In genomic region chr4:115103510-115103909, GRCm38 (mm10) we compare ENCODE assay signal across 19 mouse cellular contexts. TPM values are rescaled to one million over a fixed set of nuclear protein-coding genes. Genes with fewer than 3 reads are reported as not detected.
DNase-seq lines count a peak whose midpoint lies in the region; ATAC-seq and TF ChIP-seq lines count a peak whose summit lies in the region.
"Had no signal": no experiment of that assay in that cellular context is flagged by ENCODE, and none has a peak within 500 bp of the region (broad histone marks: within the 10 kb centered on the region; RNA-seq: fewer than 3 reads in every experiment).

No protein-coding gene starts in this region.

- H3K4me1 ChIP-seq in MEL (ENCODE audit: control insufficient read depth in 1 of 2, insufficient read depth in 2 of 2, low read length in 2 of 2) = peaks cover 3% of the 10 kb centered on the region in 2 experiments; a peak in 1 of 4 replicates
- H3K4me1 ChIP-seq in liver, postnatal 0 days (ENCODE audit: insufficient read depth) = no peaks in the 10 kb centered on the region
- H3K4me1 ChIP-seq: embryonic facial prominence, embryonic 15.5 days; forebrain, embryonic 15.5 days; hindbrain, embryonic 15.5 days; midbrain, embryonic 12.5 days had no signal

- no peak for TF ChIP-seq RAD21 in MEL (IDR thresholded peaks at IDR 0.05; ENCODE audit: low read depth, low read length)

- H3K4me2 ChIP-seq in liver, postnatal 0 days (ENCODE audit: low read depth, low read length) = no peak overlapping the region
- H3K4me2 ChIP-seq: embryonic facial prominence, embryonic 15.5 days; forebrain, embryonic 15.5 days; hindbrain, embryonic 15.5 days; midbrain, embryonic 12.5 days had no signal

- H3K4me3 ChIP-seq in MEL (ENCODE audit: control insufficient read depth in 1 of 2, insufficient read depth in 1 of 2, low read depth in 2 of 2, low read length in 2 of 2) = no peak overlapping the region
- no peak overlapping the region for H3K4me3 ChIP-seq in liver, postnatal 0 days (ENCODE audit: low read depth, low read length)
- H3K4me3 ChIP-seq: embryonic facial prominence, embryonic 15.5 days; forebrain, embryonic 15.5 days; hindbrain, embryonic 15.5 days; layer of hippocampus, adult 2 months; midbrain, embryonic 12.5 days had no signal

- TF ChIP-seq CTCF in MEL (IDR thresholded peaks at IDR 0.05 in 2 of 3, conservative IDR thresholded peaks at IDR 0.05 in 1 of 3; ENCODE audit: control insufficient read depth in 1 of 3, insufficient read depth in 1 of 3, low read depth in 2 of 3, low read length in 3 of 3, poor library complexity in 1 of 3, severe bottlenecking in 1 of 3) = no peak
- no peak for TF ChIP-seq CTCF in liver, postnatal 0 days (IDR thresholded peaks at IDR 0.05; ENCODE audit: low read depth)

- H3K9me3 ChIP-seq in MEL (replicated peaks; ENCODE audit: insufficient read depth, low read length) = no peaks in the 10 kb centered on the region
- no peaks in the 10 kb centered on the region for H3K9me3 ChIP-seq in liver, postnatal 0 days (ENCODE audit: low read length)
- H3K9me3 ChIP-seq: embryonic facial prominence, embryonic 15.5 days; forebrain, embryonic 15.5 days; hindbrain, embryonic 15.5 days; midbrain, embryonic 12.5 days had no signal

- ATAC-seq in liver, postnatal 0 days = peak; percentile 55; the same call in 1 of the 2 replicates
- ATAC-seq: forebrain, embryonic 15.5 days had no signal

- peak; percentile 24 to 81 for DNase-seq in left cerebral cortex, postnatal 25 days (ENCODE audit: low spot score in 2 of 2)
- no peak for DNase-seq in left cerebral cortex, postnatal 10 days (ENCODE audit: extremely low spot score in 1 of 2, low spot score in 2 of 2)
- peak; percentile 50 for DNase-seq in MEL (ENCODE audit: low read depth, low spot score)
- DNase-seq in c-Kit-positive CD71-positive TER-119-positive erythroid progenitor cells, embryonic 14.5 days (ENCODE audit: low spot score) = peak; percentile 49
- no peak for DNase-seq in liver, postnatal 0 days
- DNase-seq in kidney, postnatal 25 days = no peak
- DNase-seq in heart, adult 9 months (ENCODE audit: low spot score in 2 of 2) = no peak
- DNase-seq: cerebellum, adult 11-12 months; gastrocnemius, postnatal 36 days; kidney, adult 9 months; spleen, adult 18-20 months; thymus, postnatal 36 days had no signal

- intact Hi-C loops in left cerebral cortex, postnatal 25 days (cut with DNase I) = loop anchor here (1.0 to 2.0 kb wide), 2 partner anchors 31 to 606 kb away; partner anchors contain the start of gene Cyp4x1
- intact Hi-C loops in left cerebral cortex, postnatal 10 days (cut with DNase I) = loop anchor here (5.0 kb wide), 1 partner anchor 139 kb away; the partner anchor contains the start of gene Cyp4a29

- H3K36me3 ChIP-seq in MEL (ENCODE audit: control insufficient read depth in 1 of 2, insufficient read depth in 2 of 2, low read length in 2 of 2) = no peaks in the 10 kb centered on the region
- H3K36me3 ChIP-seq in liver, postnatal 0 days (replicated peaks; ENCODE audit: insufficient read depth, low read length) = no peaks in the 10 kb centered on the region
- H3K36me3 ChIP-seq: embryonic facial prominence, embryonic 15.5 days; forebrain, embryonic 15.5 days; hindbrain, embryonic 15.5 days; midbrain, embryonic 12.5 days had no signal

- no peak for TF ChIP-seq POLR2A in MEL (IDR thresholded peaks at IDR 0.05; ENCODE audit: control insufficient read depth in 1 of 2, insufficient read depth in 1 of 2, low read depth in 1 of 2, low read length in 2 of 2, poor library complexity in 1 of 2)

- 34% methylated on average over 4 of the region's 4 CpGs for WGBS in liver, postnatal 0 days (ENCODE audit: insufficient replicate concordance)

- H3K9ac ChIP-seq in MEL (ENCODE audit: control insufficient read depth, low read depth, low read length, poor library complexity, severe bottlenecking) = no peak overlapping the region
- H3K9ac ChIP-seq in liver, postnatal 0 days (replicated peaks) = no peak overlapping the region
- H3K9ac ChIP-seq: embryonic facial prominence, embryonic 15.5 days; forebrain, embryonic 15.5 days; hindbrain, embryonic 15.5 days; midbrain, embryonic 12.5 days had no signal

- 0 out of 4 replicates have a peak, but pooled peaks have one; percentile 5 to 22 for TF ChIP-seq EP300 in MEL (IDR thresholded peaks at IDR 0.05; ENCODE audit: low read depth in 1 of 2, low read length in 2 of 2)
- TF ChIP-seq EP300 in liver, postnatal 0 days (IDR thresholded peaks at IDR 0.05; ENCODE audit: low read depth) = 0 out of 2 replicates have a peak, but pooled peaks have one; percentile 32

- peaks cover 0 to 2% of the 10 kb centered on the region in 2 experiments; a peak in 1 of 4 replicates for H3K27me3 ChIP-seq in MEL (ENCODE audit: control insufficient read depth in 1 of 2, insufficient read depth in 2 of 2, low read length in 2 of 2)
- no peaks in the 10 kb centered on the region for H3K27me3 ChIP-seq in liver, postnatal 0 days (ENCODE audit: insufficient read depth, low read length)
- H3K27me3 ChIP-seq: forebrain, embryonic 15.5 days had no signal

- H3K27ac ChIP-seq in MEL (ENCODE audit: control insufficient read depth, low read depth, low read length) = no peak overlapping the region
- H3K27ac ChIP-seq in liver, postnatal 0 days (ENCODE audit: low read depth) = no peak overlapping the region
- H3K27ac ChIP-seq: embryonic facial prominence, embryonic 15.5 days; forebrain, embryonic 15.5 days; hindbrain, embryonic 15.5 days; layer of hippocampus, adult 2 months; midbrain, embryonic 12.5 days had no signal

- no peaks in the 10 kb centered on the region for H3K79me2 ChIP-seq in MEL (ENCODE audit: control insufficient read depth, insufficient read depth, low read length, poor library complexity)

TF ChIP-seq in MEL, 35 proteins besides CTCF, POLR2A, EP300 and RAD21:
- no peak for TF ChIP-seq USF2 (IDR thresholded peaks at IDR 0.05; ENCODE audit: borderline replicate concordance in 1 of 2, insufficient read depth in 1 of 2, low read depth in 1 of 2, low read length in 2 of 2)
- TF ChIP-seq TAL1 (IDR thresholded peaks at IDR 0.05; ENCODE audit: low read length) = peak; percentile 23

RNA-seq across cellular contexts. Expression of gene Pdzk1ip1, which starts 15.0 kb away (rescaled TPM):
- 1 to 10 TPM in 1 of 2 experiments, under 1 TPM in 1; 0.71 to 1.1 TPM for total RNA-seq in left cerebral cortex, postnatal 25 days (2021)
- total RNA-seq in left cerebral cortex, postnatal 10 days (2021) = under 1 TPM; 0.58 to 0.59 TPM
- not detected in 2 replicates for total RNA-seq in MEL (2012; rRNA removed)
- under 1 TPM in 1 of 2 experiments, not detected in 1; 0.14 TPM for polyA plus RNA-seq in MEL (2012; ENCODE audit: insufficient read depth in 1 of 2, insufficient read length in 2 of 2, low read depth in 1 of 2, low replicate concordance in 2 of 2, missing spikeins in 1 of 2)
- 18.6 and 22.2 TPM in 2 replicates for polyA plus RNA-seq in liver, postnatal 0 days (2015; fragmentation: Nextera tagmentation; extraction: Ambion mirVana)
- total RNA-seq: gastrocnemius, postnatal 36 days had no signal

RNA-seq across cellular contexts. Expression of gene Cyp4x1, which starts 30.6 kb away (rescaled TPM):
- 10 to 100 TPM; 11.6 to 13.8 TPM for total RNA-seq in left cerebral cortex, postnatal 25 days (2021)
- 10 to 100 TPM; 18.9 to 20.1 TPM for total RNA-seq in left cerebral cortex, postnatal 10 days (2021)
- 0.04 and 0.07 TPM in 2 replicates for total RNA-seq in MEL (2012; rRNA removed)
- under 1 TPM in 1 of 2 experiments, not detected in 1; 0.47 TPM for polyA plus RNA-seq in MEL (2012; ENCODE audit: insufficient read depth in 1 of 2, insufficient read length in 2 of 2, low read depth in 1 of 2, low replicate concordance in 2 of 2, missing spikeins in 1 of 2)
- polyA plus RNA-seq in liver, postnatal 0 days (2015; fragmentation: Nextera tagmentation; extraction: Ambion mirVana) = 0.04 and 0.06 TPM in 2 replicates
- total RNA-seq: gastrocnemius, postnatal 36 days had no signal
- polyA plus RNA-seq: heart, postnatal 0 days; lung, embryonic 16.5 days had no signal

RNA-seq across cellular contexts. Expression of gene Tal1, which starts 47.3 kb away (rescaled TPM):
- total RNA-seq in left cerebral cortex, postnatal 25 days (2021) = 1 to 10 TPM; 1.2 to 1.5 TPM
- total RNA-seq in left cerebral cortex, postnatal 10 days (2021) = 1 to 10 TPM; 2.0 to 2.6 TPM
- 21.2 and 34.9 TPM in 2 replicates for total RNA-seq in MEL (2012; rRNA removed)
- polyA plus RNA-seq in MEL (2012; ENCODE audit: insufficient read depth in 1 of 2, insufficient read length in 2 of 2, low read depth in 1 of 2, low replicate concordance in 2 of 2, missing spikeins in 1 of 2) = 10 to 100 TPM in 1 of 2 experiments, not detected in 1; 48.9 TPM
- 8.3 and 8.9 TPM in 2 replicates for polyA plus RNA-seq in liver, postnatal 0 days (2015; fragmentation: Nextera tagmentation; extraction: Ambion mirVana)

Comparison
In these comparisons a context has a peak if more than half of its experiments do, and no peak if none do; other contexts are left out.
1. DNase-seq: peak in left cerebral cortex, postnatal 25 days (2 of 2), MEL (single experiment) and c-Kit-positive CD71-positive TER-119-positive erythroid progenitor cells, embryonic 14.5 days (single experiment); none in left cerebral cortex, postnatal 10 days (0 of 2), liver, postnatal 0 days (single experiment), kidney, postnatal 25 days (0 of 2) and heart, adult 9 months (0 of 2).
2. RNA of gene Cyp4x1, which starts 30.6 kb away (total RNA-seq): 18.9 to 20.1 TPM in left cerebral cortex, postnatal 10 days and 11.6 to 13.8 TPM in left cerebral cortex, postnatal 25 days; 0.04 to 0.07 TPM in MEL; every median in the first group is over 10 times any median in the second.